Mouse (Mus musculus) ES-Bruce4 (cell line): ENCODE results near the gene Cd24a.
A peak's percentile ranks its signal among the peaks of the same experiment; 100 is the strongest.

Source experiments
- CTCF ChIP-seq: IDR thresholded peaks from one replicate; pipeline ENCODE4 v1.8.1; 2011; ENCODE audit warnings: low read depth, low read length
- EP300 ChIP-seq: IDR thresholded peaks from 2 replicates; pipeline ENCODE4 v1.6.1; 2011; ENCODE audit warnings: low read depth, low read length; ENCODE audit not compliant: insufficient read depth
- POLR2A ChIP-seq: IDR thresholded peaks from one replicate; pipeline ENCODE4 v1.8.1; 2011; ENCODE audit warnings: low read length; ENCODE audit not compliant: insufficient read depth

- TF ChIP-seq CTCF, result no peak
- no peak for TF ChIP-seq POLR2A
- TF ChIP-seq EP300, result peak; percentile 81
Observed at GRCm38 (mm10) chr10:43550923-43551322, 27.2 kb upstream of the Cd24a start.
